Mouse (Mus musculus) layer of hippocampus, postnatal 36 days (tissue): ENCODE data around the gene Camta1. TPM values are rescaled to one million over a fixed set of nuclear protein-coding genes. Genes with fewer than 3 reads are reported as not detected.

ENCODE experiments used
- DNase-seq, 2 experiments: peaks; one replicate each; pipeline ENCODE4 v3.0.0; 2022
- total RNA-seq, 2 experiments: library from RNA; stranded (reverse); gene quantifications; 2 replicates each; pipeline ENCODE4 v1.2.3; 2021

Camta1 gene
- total RNA-seq, 2 experiments from 2014 or later: 279 to 294 TPM

GRCm38 (mm10) chr4:151310773-151311172 lies 550.9 kb downstream of the Camta1 start:
- DNase-seq: no peak

- no peak for DNase-seq
These were observed 551.5 kb downstream of the Camta1 start for GRCm38 (mm10) chr4:151310056-151310685.

GRCm38 (mm10) chr4:151306890-151307289 lies 554.8 kb downstream of the Camta1 start:
- no peak for DNase-seq

- no peak for DNase-seq
These were observed 555.3 kb downstream of the Camta1 start for GRCm38 (mm10) chr4:151306311-151306765.

GRCm38 (mm10) chr4:151305761-151306160 lies 555.9 kb downstream of the Camta1 start:
- no peak for DNase-seq

- no peak for DNase-seq
These were observed 557.7 kb downstream of the Camta1 start for GRCm38 (mm10) chr4:151303931-151304330.

- no peak for DNase-seq
These were observed 558.2 kb downstream of the Camta1 start for GRCm38 (mm10) chr4:151303436-151303835.

- peak; percentile 17 to 18 for DNase-seq
These were observed 559.2 kb downstream of the Camta1 start for GRCm38 (mm10) chr4:151302195-151303126.

- DNase-seq: no peak
These were observed 560.3 kb downstream of the Camta1 start for GRCm38 (mm10) chr4:151301337-151301736.

GRCm38 (mm10) chr4:151300706-151301105 lies 561.0 kb downstream of the Camta1 start:
- DNase-seq: no peak

GRCm38 (mm10) chr4:151295515-151296203 lies 566.0 kb downstream of the Camta1 start:
- DNase-seq: no peak

GRCm38 (mm10) chr4:151288893-151289585 lies 572.6 kb downstream of the Camta1 start:
- no peak for DNase-seq

GRCm38 (mm10) chr4:151285905-151286445 lies 575.7 kb downstream of the Camta1 start:
- no peak for DNase-seq

- DNase-seq: no peak
These were observed 576.2 kb downstream of the Camta1 start for GRCm38 (mm10) chr4:151285432-151285831.

GRCm38 (mm10) chr4:151283092-151283741 lies 578.5 kb downstream of the Camta1 start:
- DNase-seq: peak; percentile 61 to 66

- DNase-seq: no peak
These were observed 579.6 kb downstream of the Camta1 start for GRCm38 (mm10) chr4:151282103-151282502.

- DNase-seq: peak; percentile 81 to 84
These were observed 586.4 kb downstream of the Camta1 start for GRCm38 (mm10) chr4:151275292-151275691.

GRCm38 (mm10) chr4:151263786-151264414 lies 597.8 kb downstream of the Camta1 start:
- DNase-seq: no peak

GRCm38 (mm10) chr4:151263052-151263451 lies 598.6 kb downstream of the Camta1 start:
- no peak for DNase-seq

- DNase-seq: no peak
These were observed 605.1 kb downstream of the Camta1 start for GRCm38 (mm10) chr4:151256622-151257021.

GRCm38 (mm10) chr4:151250824-151251223 lies 610.9 kb downstream of the Camta1 start:
- no peak for DNase-seq
